Mouse (Mus musculus) myocyte (in vitro differentiated cells): ENCODE results near the gene Jmjd1c.

Experiments used
- POLR2AphosphoS2 ChIP-seq: IDR thresholded peaks from one replicate; pipeline ENCODE4 v1.6.1; 2011; ENCODE audit warnings: low read depth, control low read depth; ENCODE audit not compliant: insufficient read length
- USF1 ChIP-seq: IDR thresholded peaks from one replicate; pipeline ENCODE4 v1.6.1; 2011; ENCODE audit warnings: low read depth, mild to moderate bottlenecking, control low read depth, moderate library complexity

- TF ChIP-seq POLR2AphosphoS2 (no peak), USF1 (no peak)
Observed at GRCm38 (mm10) chr10:67137437-67137836, 41.5 kb downstream of the Jmjd1c start.
